Mouse (Mus musculus) liver, postnatal 0 days (tissue): ENCODE results near the gene Cse1l.

Experiments used
- CTCF ChIP-seq: sonication (generic); IDR thresholded peaks from 2 replicates; pipeline ENCODE4 v1.5.1; 2016; ENCODE audit warnings: antibody characterized with exemption, low read depth
- EP300 ChIP-seq: IDR thresholded peaks from 2 replicates; pipeline ENCODE4 v1.6.1; 2016; ENCODE audit warnings: antibody characterized with exemption, low read depth, mild to moderate bottlenecking

GRCm38 (mm10) chr2:166865476-166865875 lies 40.4 kb upstream of the Cse1l start:
- TF ChIP-seq CTCF (no peak), EP300 (no peak)
